Mouse (Mus musculus): ENCODE measurements at regions not wholly inside any gene's neighbourhood (a gene's known extent, or its start where the extent isn't known, plus 50 kb on each side); places are given as distances from the start of the nearest gene placed in this dataset.

- H3K9ac ChIP-seq (ENCODE audit: low read depth, low read length), result no peak overlapping the region
- 35% methylated on average over 5 of the region's 5 CpGs for WGBS
- no peak overlapping the region for H3K4me2 ChIP-seq (ENCODE audit: low read depth, low read length)
- no peaks in the 10 kb centered on the region for H3K9me3 ChIP-seq (ENCODE audit: control insufficient read depth, low read length)
- H3K4me1 ChIP-seq (ENCODE audit: control insufficient read depth, insufficient read depth, low read length), result no peaks in the 10 kb centered on the region
- no peaks in the 10 kb centered on the region for H3K36me3 ChIP-seq (ENCODE audit: control insufficient read depth, insufficient read depth, low read length)
- no peak overlapping the region for H3K27ac ChIP-seq (replicated peaks; ENCODE audit: low read depth, low read length)
- no peak for ATAC-seq (ENCODE audit: low read depth)
- H3K4me3 ChIP-seq (ENCODE audit: low read depth, low read length), result no peak overlapping the region
- peak; percentile 59 for DNase-seq (ENCODE audit: low spot score)
- no peaks in the 10 kb centered on the region for H3K27me3 ChIP-seq (replicated peaks; ENCODE audit: control insufficient read depth, insufficient read depth, low read length)
Measured at GRCm38 (mm10) chr9:78769168-78769567, 153.8 kb downstream of the Cd109 start.

- H3K4me3 ChIP-seq (ENCODE audit: low read depth, low read length), result no peak overlapping the region
- 42% methylated on average over 3 of the region's 3 CpGs for WGBS
- no peak for ATAC-seq (ENCODE audit: low read depth)
- no peak for DNase-seq (ENCODE audit: low spot score)
- no peak overlapping the region for H3K9ac ChIP-seq (ENCODE audit: low read depth, low read length)
- no peak overlapping the region for H3K27ac ChIP-seq (replicated peaks; ENCODE audit: low read depth, low read length)
- H3K4me2 ChIP-seq (ENCODE audit: low read depth, low read length), result no peak overlapping the region
- H3K36me3 ChIP-seq (ENCODE audit: control insufficient read depth, insufficient read depth, low read length), result no peaks in the 10 kb centered on the region
- no peaks in the 10 kb centered on the region for H3K9me3 ChIP-seq (ENCODE audit: control insufficient read depth, low read length)
- H3K27me3 ChIP-seq (replicated peaks; ENCODE audit: control insufficient read depth, insufficient read depth, low read length), result no peaks in the 10 kb centered on the region
- no peaks in the 10 kb centered on the region for H3K4me1 ChIP-seq (ENCODE audit: control insufficient read depth, insufficient read depth, low read length)
Measured at GRCm38 (mm10) chr9:78773936-78774335, 158.6 kb downstream of the Cd109 start.

- no peak overlapping the region for H3K4me3 ChIP-seq (ENCODE audit: low read depth, low read length)
- ATAC-seq (ENCODE audit: low read depth), result no peak
- H3K4me2 ChIP-seq (ENCODE audit: low read depth, low read length), result no peak overlapping the region
- no peaks in the 10 kb centered on the region for H3K4me1 ChIP-seq (ENCODE audit: control insufficient read depth, insufficient read depth, low read length)
- no peaks in the 10 kb centered on the region for H3K9me3 ChIP-seq (ENCODE audit: control insufficient read depth, low read length)
- no peak overlapping the region for H3K9ac ChIP-seq (ENCODE audit: low read depth, low read length)
- H3K27me3 ChIP-seq (replicated peaks; ENCODE audit: control insufficient read depth, insufficient read depth, low read length), result no peaks in the 10 kb centered on the region
- DNase-seq (ENCODE audit: low spot score), result peak; percentile 79
- H3K36me3 ChIP-seq (ENCODE audit: control insufficient read depth, insufficient read depth, low read length), result no peaks in the 10 kb centered on the region
- H3K27ac ChIP-seq (replicated peaks; ENCODE audit: low read depth, low read length), result no peak overlapping the region
- 10% methylated on average over 5 of the region's 5 CpGs for WGBS
Measured at GRCm38 (mm10) chr9:78775462-78775861, 160.1 kb downstream of the Cd109 start.

DNA sequence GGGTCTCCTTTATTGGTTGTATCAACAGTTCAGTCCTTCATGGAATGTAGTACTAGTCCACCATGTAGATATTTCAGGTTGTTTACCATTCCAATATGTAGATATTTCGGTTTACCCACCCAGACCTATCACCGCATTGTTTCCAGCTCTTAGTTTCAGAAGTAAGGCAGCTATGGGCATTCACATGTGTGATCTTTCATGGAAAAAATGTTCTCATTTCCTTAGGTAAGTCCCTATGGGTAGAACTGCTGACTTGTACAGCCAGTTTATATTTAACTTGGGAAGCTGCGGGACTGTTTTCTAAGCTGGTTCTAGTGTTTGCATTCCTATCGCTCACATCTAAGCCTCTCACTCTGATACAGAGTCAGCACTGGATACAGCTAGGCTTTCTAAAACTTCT, 165.2 kb downstream of the Cd109 start:
- no peak overlapping the region for H3K4me2 ChIP-seq (ENCODE audit: low read depth, low read length)
- peaks cover 4% of the 10 kb centered on the region; the same call in 1 of the 2 replicates for H3K4me1 ChIP-seq (ENCODE audit: control insufficient read depth, insufficient read depth, low read length)
- no peak overlapping the region for H3K4me3 ChIP-seq (ENCODE audit: low read depth, low read length)
- DNase-seq (ENCODE audit: low spot score), result no peak
- H3K9me3 ChIP-seq (ENCODE audit: control insufficient read depth, low read length), result no peaks in the 10 kb centered on the region
- H3K36me3 ChIP-seq (ENCODE audit: control insufficient read depth, insufficient read depth, low read length), result no peaks in the 10 kb centered on the region
- no peak for ATAC-seq (ENCODE audit: low read depth)
- 78% methylated on average over 4 of the region's 4 CpGs for WGBS
- H3K27me3 ChIP-seq (replicated peaks; ENCODE audit: control insufficient read depth, insufficient read depth, low read length), result no peaks in the 10 kb centered on the region
- H3K27ac ChIP-seq (replicated peaks; ENCODE audit: low read depth, low read length), result no peak overlapping the region
- no peak overlapping the region for H3K9ac ChIP-seq (ENCODE audit: low read depth, low read length)

DNA sequence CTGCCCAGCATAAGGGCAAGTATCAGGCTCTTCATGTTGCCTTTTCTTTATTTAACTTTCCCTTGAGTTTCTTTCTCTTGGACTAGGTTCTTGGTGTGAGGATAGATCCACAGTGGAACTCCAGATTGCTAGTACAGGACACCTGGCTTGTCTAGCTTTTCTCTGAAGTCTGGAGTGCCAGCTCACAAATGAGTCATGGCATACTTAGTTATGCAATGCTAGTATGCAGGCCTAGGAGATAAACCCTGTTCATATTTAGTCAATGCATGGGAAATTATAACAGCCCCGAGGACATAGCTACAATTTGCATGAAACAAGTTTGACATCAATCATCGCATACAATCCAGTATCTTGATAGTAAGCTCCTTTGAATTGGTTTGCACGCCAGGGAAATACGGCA, 167.0 kb downstream of the Cd109 start:
- DNase-seq (ENCODE audit: low spot score) (no peak), ATAC-seq (ENCODE audit: low read depth) (no peak)
- H3K36me3 ChIP-seq (ENCODE audit: control insufficient read depth, insufficient read depth, low read length), result no peaks in the 10 kb centered on the region
- H3K4me3 ChIP-seq (ENCODE audit: low read depth, low read length), result no peak overlapping the region
- H3K27ac ChIP-seq (replicated peaks; ENCODE audit: low read depth, low read length), result no peak overlapping the region; the same call in 1 of the 2 replicates
- no peak overlapping the region for H3K4me2 ChIP-seq (ENCODE audit: low read depth, low read length)
- peaks cover 4% of the 10 kb centered on the region; the same call in 1 of the 2 replicates for H3K4me1 ChIP-seq (ENCODE audit: control insufficient read depth, insufficient read depth, low read length)
- H3K27me3 ChIP-seq (replicated peaks; ENCODE audit: control insufficient read depth, insufficient read depth, low read length), result no peaks in the 10 kb centered on the region
- 87% methylated on average over 4 of the region's 4 CpGs for WGBS
- no peak overlapping the region for H3K9ac ChIP-seq (ENCODE audit: low read depth, low read length)
- H3K9me3 ChIP-seq (ENCODE audit: control insufficient read depth, low read length), result no peaks in the 10 kb centered on the region

DNA sequence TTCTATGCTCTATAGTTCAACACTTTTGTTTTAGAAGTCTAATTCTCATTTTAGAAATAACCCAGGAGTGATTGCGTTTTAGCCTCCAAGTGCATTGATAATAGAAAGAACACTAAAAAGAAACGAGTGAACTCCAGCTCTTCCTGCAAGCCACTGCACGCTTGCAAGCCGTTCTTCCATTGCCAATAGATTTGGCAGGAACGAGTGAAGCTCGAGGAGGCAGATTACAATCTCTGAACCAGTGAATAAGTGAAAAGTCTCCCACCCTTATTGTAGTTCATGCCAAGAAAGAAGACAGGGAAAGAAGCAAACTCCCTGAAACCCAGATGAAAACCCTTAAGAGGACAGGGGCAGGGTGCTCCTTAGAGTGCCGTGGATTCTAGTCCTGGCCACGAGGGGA, 167.5 kb downstream of the Cd109 start:
- no peak for ATAC-seq (ENCODE audit: low read depth)
- no peak overlapping the region for H3K4me3 ChIP-seq (ENCODE audit: low read depth, low read length)

DNA sequence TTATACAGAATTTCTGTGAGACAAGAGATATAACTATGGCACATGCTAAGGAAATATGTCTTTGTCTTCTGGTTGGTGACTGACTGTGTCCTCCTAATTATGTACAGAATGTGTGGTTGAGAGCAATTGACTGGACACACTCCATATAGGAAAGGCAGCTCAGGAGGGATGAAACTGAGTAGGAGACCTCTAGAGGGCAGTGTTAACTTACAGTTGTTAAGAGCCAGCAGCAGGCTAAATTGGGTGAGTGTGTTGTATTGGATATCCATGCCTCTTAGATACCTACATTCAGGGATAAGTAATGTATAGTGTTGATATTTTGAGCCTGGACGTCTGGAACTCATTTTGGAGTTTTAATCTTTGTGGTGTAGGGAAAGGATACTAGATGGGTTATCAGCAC, 172.5 kb downstream of the Cd109 start:
- H3K27me3 ChIP-seq (replicated peaks; ENCODE audit: control insufficient read depth, insufficient read depth, low read length), result no peaks in the 10 kb centered on the region
- peaks cover 4% of the 10 kb centered on the region; the same call in 1 of the 2 replicates for H3K4me1 ChIP-seq (ENCODE audit: control insufficient read depth, insufficient read depth, low read length)
- H3K4me3 ChIP-seq (ENCODE audit: low read depth, low read length), result no peak overlapping the region
- no peaks in the 10 kb centered on the region for H3K9me3 ChIP-seq (ENCODE audit: control insufficient read depth, low read length)
- H3K27ac ChIP-seq (replicated peaks; ENCODE audit: low read depth, low read length), result no peak overlapping the region
- DNase-seq (ENCODE audit: low spot score), result peak; percentile 95
- WGBS, result 0% methylated on average over 1 of the region's 1 CpGs
- H3K4me2 ChIP-seq (ENCODE audit: low read depth, low read length), result no peak overlapping the region
- no peaks in the 10 kb centered on the region for H3K36me3 ChIP-seq (ENCODE audit: control insufficient read depth, insufficient read depth, low read length)
- no peak overlapping the region for H3K9ac ChIP-seq (ENCODE audit: low read depth, low read length)
- peak; percentile 86 for ATAC-seq (ENCODE audit: low read depth)

More for the DNA sequence above, 167.5 kb downstream of the Cd109 start:
- WGBS, result 40% methylated on average over 8 of the region's 8 CpGs
- Histone ChIP-seq H3K4me1 (ENCODE audit: control insufficient read depth, insufficient read depth, low read length) (peaks cover 4% of the 10 kb centered on the region; the same call in 1 of the 2 replicates), H3K9me3 (ENCODE audit: control insufficient read depth, low read length) (no peaks in the 10 kb centered on the region), H3K36me3 (ENCODE audit: control insufficient read depth, insufficient read depth, low read length) (no peaks in the 10 kb centered on the region), H3K27me3 (replicated peaks; ENCODE audit: control insufficient read depth, insufficient read depth, low read length) (no peaks in the 10 kb centered on the region), H3K9ac (ENCODE audit: low read depth, low read length) (no peak overlapping the region), H3K27ac (replicated peaks; ENCODE audit: low read depth, low read length) (no peak overlapping the region), H3K4me2 (ENCODE audit: low read depth, low read length) (0 out of 2 replicates have a peak overlapping the region, but pooled peaks have one; percentile 24)
- peak; percentile 44 for DNase-seq (ENCODE audit: low spot score)

DNA sequence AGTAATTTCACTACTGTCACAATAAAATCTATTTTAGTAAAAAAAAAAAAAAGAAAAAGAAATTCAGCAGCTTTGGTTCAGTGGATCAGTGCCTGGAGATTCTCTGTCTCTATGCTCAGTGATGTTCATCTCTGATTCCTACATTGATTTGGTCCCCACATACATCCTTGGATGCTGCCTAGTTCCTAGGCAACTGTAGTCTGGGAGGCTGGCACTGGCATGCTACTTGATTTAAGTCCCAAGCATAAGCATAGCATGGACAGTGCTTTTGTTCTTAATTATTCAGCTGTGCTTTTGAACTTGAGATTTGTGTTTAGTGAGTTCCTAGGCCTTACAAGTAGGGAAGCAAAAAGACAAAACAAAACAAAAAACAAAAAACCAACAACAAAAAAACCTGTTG, 174.4 kb downstream of the Cd109 start:
- ATAC-seq (ENCODE audit: low read depth), result no peak
- H3K27me3 ChIP-seq (replicated peaks; ENCODE audit: control insufficient read depth, insufficient read depth, low read length), result no peaks in the 10 kb centered on the region
- no peak overlapping the region for H3K27ac ChIP-seq (replicated peaks; ENCODE audit: low read depth, low read length)
- H3K36me3 ChIP-seq (ENCODE audit: control insufficient read depth, insufficient read depth, low read length), result no peaks in the 10 kb centered on the region
- H3K4me2 ChIP-seq (ENCODE audit: low read depth, low read length), result no peak overlapping the region
- 0 out of 2 replicates have a peak, but pooled peaks cover under 1% of the 10 kb centered on the region for H3K4me1 ChIP-seq (ENCODE audit: control insufficient read depth, insufficient read depth, low read length)
- H3K4me3 ChIP-seq (ENCODE audit: low read depth, low read length), result no peak overlapping the region
- H3K9me3 ChIP-seq (ENCODE audit: control insufficient read depth, low read length), result no peaks in the 10 kb centered on the region
- no peak overlapping the region for H3K9ac ChIP-seq (ENCODE audit: low read depth, low read length)
- no peak for DNase-seq (ENCODE audit: low spot score)

GRCm38 (mm10) chr9:78790155-78790554, 174.8 kb downstream of the Cd109 start:
- Histone ChIP-seq H3K4me1 (ENCODE audit: control insufficient read depth, insufficient read depth, low read length) (no peaks in the 10 kb centered on the region), H3K27me3 (replicated peaks; ENCODE audit: control insufficient read depth, insufficient read depth, low read length) (no peaks in the 10 kb centered on the region), H3K9me3 (ENCODE audit: control insufficient read depth, low read length) (no peaks in the 10 kb centered on the region), H3K4me2 (ENCODE audit: low read depth, low read length) (no peak overlapping the region), H3K4me3 (ENCODE audit: low read depth, low read length) (no peak overlapping the region), H3K9ac (ENCODE audit: low read depth, low read length) (no peak overlapping the region), H3K27ac (replicated peaks; ENCODE audit: low read depth, low read length) (no peak overlapping the region), H3K36me3 (ENCODE audit: control insufficient read depth, insufficient read depth, low read length) (no peaks in the 10 kb centered on the region)
- 81% methylated on average over 2 of the region's 2 CpGs for WGBS
- ATAC-seq (ENCODE audit: low read depth), result no peak
- no peak for DNase-seq (ENCODE audit: low spot score)

Data from embryonic facial prominence, embryonic 14.5 days (tissue).